Mouse (Mus musculus): ENCODE measurements around the gene Srgap2. TPM values are rescaled to one million over a fixed set of nuclear protein-coding genes. Genes with fewer than 3 reads are reported as not detected.

The Srgap2 gene
- total RNA-seq, 2 experiments from 2014 or later = 16.5 to 61.0 TPM

DNA sequence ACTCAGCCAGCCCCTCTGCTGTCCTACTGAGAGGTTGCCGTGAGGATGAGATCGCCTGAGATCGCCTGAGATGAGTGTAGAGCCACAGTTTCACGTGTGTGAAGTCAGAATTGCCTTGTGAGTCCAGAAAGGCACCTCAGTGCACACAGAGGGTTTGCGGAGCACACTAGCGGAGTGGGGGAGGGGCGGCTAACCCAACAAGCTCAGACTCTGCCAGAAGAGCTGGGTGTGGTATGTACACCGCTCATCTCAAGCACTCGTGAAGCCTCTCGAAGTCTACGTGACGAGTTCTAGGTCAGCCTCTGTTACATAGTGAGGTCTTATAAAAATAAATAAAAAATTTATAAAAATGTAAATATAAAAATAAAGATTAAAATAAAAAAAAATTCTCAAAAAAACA lies 263.2 kb downstream of the Srgap2 start:
- ATAC-seq (replicated peaks; ENCODE audit: poor library complexity, severe bottlenecking) = no peak

DNA sequence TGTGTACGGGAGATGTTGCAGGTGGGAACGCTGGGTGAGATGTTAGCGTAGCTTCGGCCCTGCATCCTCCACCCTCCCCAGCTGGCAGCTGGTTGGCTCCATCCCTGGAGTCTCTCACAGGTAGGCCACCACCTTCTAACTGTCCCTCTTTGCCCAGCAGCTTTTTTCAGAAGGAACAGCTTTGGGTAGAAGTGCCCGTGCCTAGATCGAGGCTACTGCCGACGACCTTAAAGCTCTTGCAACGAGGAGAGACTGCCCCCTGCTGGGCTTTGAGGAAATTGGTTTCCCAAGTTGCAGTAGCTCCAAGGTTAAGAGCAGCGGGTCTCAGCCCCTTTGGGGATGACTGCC lies 266.9 kb downstream of the Srgap2 start:
- peak; percentile 72 for ATAC-seq (replicated peaks; ENCODE audit: poor library complexity, severe bottlenecking)

DNA sequence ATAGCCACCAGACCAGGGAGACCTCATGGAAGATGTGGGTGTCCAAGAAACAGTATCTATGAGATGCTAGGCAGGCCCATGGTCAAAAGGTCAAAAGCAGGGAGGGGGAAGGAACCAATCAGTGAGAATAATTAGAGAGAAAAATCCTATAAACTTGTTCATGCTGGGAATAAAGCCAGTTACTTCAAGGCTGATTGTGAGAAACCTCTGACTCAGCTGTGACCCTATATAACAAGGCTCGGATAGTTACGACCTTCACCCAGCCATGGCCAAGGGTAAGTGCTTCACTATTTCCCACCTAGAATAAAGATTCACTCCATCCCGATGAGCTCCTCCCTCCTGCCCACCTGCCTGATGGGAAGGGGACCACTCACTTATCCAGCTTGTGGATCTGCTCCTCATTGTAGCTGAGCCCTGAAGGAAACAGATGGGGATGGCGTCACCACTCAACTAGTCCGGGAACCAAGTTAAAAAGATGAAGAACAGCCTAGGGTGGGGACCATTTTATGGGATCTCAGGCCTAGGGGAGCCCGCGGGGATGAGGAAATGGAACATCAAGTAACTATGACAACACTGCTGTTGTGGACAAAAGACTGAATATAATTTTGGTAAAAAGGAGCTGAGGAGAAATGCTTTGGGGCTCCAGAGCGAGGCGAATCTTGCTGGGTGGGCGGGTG lies 267.4 kb downstream of the Srgap2 start:
- no peak for ATAC-seq (replicated peaks; ENCODE audit: poor library complexity, severe bottlenecking)

DNA sequence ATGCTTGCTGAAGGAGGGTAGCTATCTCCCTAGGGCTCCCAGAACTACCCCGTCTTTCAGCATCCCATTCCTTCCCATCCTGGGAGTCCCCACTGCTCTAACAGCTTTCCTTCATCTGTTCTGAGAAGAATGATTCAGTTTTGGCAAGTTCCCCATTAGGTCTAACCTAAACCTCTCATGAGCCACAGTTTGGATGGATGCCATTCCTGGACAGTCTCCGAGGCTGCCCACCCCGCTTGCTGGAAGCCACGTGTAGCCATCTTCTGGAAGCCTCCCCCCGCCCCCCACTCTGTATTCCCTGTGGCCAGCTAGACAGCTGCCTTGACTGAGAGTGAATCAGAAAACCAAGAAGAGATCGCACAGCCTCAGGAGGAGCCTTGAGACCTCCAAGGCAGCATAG lies 269.9 kb downstream of the Srgap2 start:
- ATAC-seq (replicated peaks; ENCODE audit: poor library complexity, severe bottlenecking) = no peak

DNA sequence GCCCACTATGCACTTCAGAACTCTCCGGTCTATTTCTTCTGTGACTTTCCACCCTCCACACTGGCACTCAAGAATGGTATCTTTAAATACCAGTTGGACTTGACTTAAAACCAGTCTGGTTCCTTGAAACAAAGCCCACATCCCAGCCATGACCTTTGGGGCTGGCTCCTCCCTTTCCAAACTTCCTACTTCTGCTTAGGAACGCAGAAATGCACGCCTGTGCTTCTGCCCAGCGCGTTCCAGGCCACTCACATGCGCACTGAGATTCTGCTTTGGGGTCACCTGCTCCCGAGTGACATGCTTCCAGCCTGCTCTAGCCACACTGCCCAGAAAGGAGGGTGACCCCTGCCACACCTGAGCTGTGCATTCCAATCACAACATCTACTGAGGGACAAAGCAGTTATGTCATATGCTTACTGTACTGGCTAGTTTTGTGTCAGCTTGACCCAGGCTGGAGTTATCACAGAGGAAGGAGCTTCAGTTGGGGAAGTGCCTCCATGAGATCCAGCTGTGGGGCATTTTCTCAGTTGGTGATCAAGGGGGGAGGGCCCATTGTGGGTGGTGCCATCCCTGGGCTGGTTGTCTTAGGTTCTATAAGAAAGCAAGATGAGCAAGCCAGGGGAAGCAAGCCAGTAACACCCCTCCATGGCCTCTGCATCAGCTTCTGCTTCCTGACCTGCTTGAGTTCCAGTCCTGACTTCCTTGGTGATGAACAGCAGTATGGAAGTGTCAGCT lies 274.5 kb downstream of the Srgap2 start:
- peak; percentile 71 for ATAC-seq (replicated peaks; ENCODE audit: poor library complexity, severe bottlenecking)

DNA sequence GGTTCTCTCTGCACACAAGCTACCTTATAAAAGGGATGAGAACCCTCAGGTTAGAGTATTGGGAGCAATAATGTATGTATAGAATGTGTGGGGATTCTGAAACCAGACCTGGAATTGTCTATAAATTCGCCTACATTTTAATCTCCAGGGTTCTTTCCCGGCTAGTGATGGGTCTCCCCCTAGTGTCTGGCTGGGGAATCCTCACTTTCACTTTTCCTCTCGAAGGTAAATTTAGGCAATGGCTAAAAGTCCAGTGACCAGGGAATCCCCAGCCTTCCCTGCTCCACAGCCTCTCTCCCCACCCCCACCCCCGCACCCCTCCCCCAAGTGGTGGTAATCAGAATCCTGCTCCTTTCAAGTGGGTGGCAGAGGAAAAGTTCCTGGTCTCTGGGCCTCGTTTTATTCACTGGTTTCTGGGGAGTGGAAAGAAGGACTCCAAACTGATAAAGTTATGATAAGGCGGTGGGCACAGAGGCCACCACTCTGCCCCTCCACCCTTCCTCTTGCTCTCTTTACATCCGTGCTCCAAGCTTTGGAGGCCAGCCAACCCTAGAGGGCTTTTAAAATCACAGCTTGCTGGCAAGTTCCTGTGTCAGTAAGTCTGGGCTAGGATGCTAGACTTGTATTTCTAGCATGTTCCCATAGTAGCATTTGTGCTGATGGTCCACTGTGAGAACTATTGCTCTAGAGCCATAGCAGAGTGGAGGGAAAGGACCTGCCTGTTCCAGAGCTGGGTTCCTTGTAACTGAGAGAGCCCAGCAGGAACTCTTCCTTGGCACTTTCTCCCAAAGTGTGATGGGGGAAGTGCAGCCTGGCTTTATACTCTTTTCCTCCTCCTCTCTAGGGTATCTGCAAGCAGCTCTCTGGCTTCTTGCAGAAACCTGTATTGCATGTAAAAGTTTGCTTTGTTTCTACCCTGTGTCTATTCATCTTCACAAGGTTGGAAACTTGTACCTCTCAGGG lies 280.4 kb downstream of the Srgap2 start:
- ATAC-seq (replicated peaks; ENCODE audit: poor library complexity, severe bottlenecking) = peak; percentile 26; the same call in 1 of the 2 replicates

DNA sequence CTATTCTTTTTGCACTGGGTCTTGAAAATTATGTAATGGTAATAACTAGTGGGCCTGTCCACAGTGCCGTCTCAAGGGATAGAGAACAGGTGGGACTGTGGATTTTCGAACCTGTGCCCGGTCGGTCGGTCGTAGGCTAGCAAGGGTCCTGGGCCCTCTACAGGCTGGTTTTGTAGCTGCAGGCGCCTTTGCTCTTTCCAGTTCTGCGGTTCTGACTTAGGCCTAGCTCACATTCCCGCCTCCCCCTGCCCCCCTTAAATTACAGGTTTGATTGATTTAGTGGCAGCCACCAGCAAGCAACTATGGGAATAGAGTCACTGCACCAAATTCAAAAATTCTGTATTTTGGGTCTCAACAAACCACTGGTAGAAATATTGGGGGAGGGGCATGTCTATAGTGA lies 281.2 kb downstream of the Srgap2 start:
- peak; percentile 33; the same call in 1 of the 2 replicates for ATAC-seq (replicated peaks; ENCODE audit: poor library complexity, severe bottlenecking)

DNA sequence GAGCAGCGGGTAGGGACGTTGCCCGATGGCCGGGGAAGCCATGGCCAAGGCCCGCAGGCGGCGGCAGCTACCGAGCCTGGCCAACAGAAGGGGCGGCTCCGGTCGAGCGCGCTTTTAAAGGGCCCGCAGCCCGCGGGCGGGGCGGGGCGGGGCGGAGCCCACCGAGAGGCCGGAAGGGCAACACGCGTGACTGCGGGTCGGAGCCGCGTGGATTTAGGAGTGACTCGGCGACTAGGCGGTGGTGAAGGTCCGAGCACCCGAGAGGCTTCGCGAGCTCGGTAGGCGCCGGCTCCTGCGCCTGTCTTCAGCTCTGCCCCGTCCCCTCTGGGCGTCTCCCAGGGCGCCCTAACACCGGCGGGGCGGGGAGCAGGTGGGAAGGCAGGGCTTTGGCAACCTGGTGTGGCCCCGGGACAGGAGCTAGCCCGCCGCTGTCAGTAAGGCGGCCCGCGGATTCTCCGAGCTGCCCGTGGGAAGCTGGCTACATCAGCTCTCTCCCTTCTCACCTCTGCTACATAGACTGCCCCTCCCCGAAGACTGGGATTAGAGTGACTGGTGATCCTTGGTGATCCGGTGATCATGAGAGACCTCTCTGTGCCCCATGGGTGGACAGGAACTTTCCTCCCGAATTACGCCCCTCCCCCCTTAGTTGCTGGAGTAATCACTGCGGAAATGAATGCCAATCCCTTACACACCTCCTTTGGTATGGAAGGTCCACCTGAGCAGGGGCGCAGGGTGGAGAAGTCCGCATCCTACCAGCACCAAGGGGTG lies 281.9 kb downstream of the Srgap2 start, which contains the start of gene Rassf5:
Gene Rassf5, minus strand, starts transcription at position 170 of the 768 bp plus-strand sequence.
- peak; percentile 44 for ATAC-seq (replicated peaks; ENCODE audit: poor library complexity, severe bottlenecking)

DNA sequence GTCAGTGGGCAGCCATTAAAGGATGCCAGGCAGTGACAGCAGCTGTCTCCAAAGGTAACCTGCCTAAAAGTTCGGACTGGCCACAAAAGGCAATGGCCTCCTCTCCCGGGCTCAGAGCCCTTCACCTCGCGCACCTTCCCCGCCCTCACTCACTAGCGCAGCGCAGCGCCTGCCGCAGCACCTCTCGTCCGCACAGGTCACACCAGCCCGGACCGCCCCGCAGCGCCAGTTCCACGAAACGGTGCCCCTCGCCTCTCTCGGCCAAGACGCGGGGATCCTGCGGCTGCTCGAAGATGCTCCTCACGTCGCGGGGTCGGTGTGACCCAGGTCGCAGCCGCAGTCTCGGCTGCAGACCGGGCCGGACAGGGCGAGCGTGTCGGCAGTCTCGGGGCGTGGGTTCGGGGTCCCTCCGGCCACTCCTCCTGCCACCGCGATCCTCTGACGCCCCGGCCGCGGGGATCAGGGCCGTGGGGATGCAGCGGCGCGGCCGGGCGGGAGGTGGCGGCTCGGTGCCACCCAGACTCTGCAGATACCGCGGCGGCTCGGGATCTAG lies 282.5 kb downstream of the Srgap2 start:
- peak; percentile 1; the same call in 1 of the 2 replicates for ATAC-seq (replicated peaks; ENCODE audit: poor library complexity, severe bottlenecking)

DNA sequence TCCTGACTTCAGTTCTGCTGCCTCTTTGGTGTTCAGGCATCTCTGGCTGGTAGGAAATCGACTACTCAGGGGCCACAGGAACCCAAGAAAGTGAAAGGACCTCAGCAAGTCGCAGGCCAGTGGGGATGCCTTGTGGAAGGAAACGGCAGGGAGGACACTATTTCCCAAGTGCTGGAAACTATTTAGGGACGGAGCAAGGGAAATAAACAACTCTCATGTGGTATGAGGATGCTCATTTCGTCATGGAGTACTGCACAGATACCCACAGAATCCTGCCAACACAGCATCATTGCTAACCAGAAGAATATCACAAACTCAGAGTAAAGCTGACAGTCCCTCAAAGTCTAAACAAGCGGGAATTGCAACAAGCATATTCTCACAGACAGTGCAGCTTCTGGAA lies 284.2 kb downstream of the Srgap2 start:
- no peak for ATAC-seq (replicated peaks; ENCODE audit: poor library complexity, severe bottlenecking)

DNA sequence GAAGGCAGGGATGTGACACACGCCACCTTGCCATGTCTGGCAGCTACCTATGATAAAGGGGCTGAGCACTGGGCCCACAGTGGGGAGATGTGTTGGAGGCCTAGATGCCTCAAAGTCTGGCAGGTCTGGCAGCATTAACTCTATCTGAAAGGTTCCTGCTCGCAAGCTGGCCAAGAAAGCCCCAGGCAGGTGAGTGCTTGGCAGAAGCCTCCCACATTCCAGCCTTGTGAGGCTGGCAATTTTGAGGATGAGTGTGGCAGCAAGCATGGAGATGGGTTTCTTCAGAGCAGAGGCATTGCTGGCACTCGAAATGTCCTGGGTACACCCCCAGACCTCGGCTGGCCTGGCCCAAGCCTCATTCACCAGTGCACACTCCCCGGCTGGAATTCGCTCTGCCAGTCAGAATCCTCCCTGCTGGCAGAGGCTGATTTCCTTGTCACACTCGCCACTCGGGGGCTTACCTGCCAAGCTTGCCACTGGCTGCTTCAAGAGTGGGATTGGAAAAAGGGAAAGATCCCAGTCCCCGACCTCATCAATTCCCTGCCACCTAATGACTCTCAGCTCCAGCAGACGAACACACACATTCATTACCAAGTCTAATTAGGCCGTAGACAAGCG lies 287.5 kb downstream of the Srgap2 start:
- ATAC-seq (replicated peaks; ENCODE audit: poor library complexity, severe bottlenecking) = no peak

DNA sequence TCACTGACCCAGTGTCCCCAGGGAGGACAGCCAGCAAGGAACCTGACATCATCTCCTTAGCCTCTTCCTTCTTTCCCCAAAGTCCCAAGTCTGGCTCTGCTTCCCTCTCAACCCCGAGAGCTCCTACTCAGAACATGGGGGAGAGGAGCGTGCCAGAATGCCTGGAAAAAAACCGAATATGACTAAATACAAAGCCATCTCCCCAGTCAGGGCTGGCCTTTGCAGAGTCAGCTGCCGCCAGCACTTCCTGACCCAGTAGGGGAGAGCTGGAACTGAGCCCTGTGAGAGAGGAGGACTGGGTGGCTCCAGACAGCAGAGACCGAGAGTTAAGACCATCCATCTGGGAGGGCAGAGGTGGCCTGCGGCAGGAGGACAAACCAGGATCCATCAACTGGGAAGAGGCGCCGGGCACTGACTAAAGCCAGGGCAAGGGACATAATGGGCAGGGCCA lies 288.2 kb downstream of the Srgap2 start:
- no peak for ATAC-seq (replicated peaks; ENCODE audit: poor library complexity, severe bottlenecking)

DNA sequence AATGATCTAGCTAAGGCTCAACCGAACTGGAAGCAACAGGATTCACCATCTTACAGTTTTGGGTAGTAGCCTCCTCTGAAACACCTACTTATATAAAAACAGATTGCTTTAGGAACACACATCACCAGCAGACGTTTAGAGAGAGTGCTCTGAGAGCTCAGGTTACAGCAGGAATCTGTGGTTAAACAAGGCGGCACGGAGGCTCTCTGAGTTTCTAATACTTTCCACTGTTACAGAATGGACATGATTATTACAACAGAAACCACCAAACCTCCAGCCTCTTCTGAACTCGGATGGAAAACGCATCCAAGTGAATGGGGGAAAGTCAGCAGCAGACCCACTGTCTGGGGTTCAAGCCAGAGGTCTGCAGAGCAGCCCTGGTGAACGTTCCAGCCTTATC lies 291.1 kb downstream of the Srgap2 start:
- 0 out of 2 replicates have a peak, but pooled peaks have one; percentile 21 for ATAC-seq (replicated peaks; ENCODE audit: poor library complexity, severe bottlenecking)

Other genes starting within 250 kb of the Srgap2 start
- gene Ikbke, start 247.7 kb downstream of the Srgap2 start, total RNA-seq (2014; fragmentation: Nextera tagmentation) = 57.6 and 57.9 TPM in 2 replicates
- gene Ikbke, start 247.7 kb downstream of the Srgap2 start, total RNA-seq (2017) = 26.2 and 31.7 TPM in 2 replicates
- gene Fam72a, start 551 bp upstream of the Srgap2 start, total RNA-seq (2014; fragmentation: Nextera tagmentation) = 3.0 and 8.1 TPM in 2 replicates
- gene Fam72a, start 551 bp upstream of the Srgap2 start, total RNA-seq (2017) = 5.0 and 5.7 TPM in 2 replicates
- not detected in 2 replicates for gene Avpr1b, start 71.9 kb upstream of the Srgap2 start, total RNA-seq (2014; fragmentation: Nextera tagmentation)
- gene Avpr1b, start 71.9 kb upstream of the Srgap2 start, total RNA-seq (2017) = not detected in 2 replicates
- 1.7 and 7.5 TPM in 2 replicates for gene Ctse, start 111.0 kb upstream of the Srgap2 start, total RNA-seq (2014; fragmentation: Nextera tagmentation)
- 1.4 and 2.9 TPM in 2 replicates for gene Ctse, start 111.0 kb upstream of the Srgap2 start, total RNA-seq (2017)
- gene Rab7b, start 161.3 kb upstream of the Srgap2 start, total RNA-seq (2014; fragmentation: Nextera tagmentation) = 13.4 and 23.6 TPM in 2 replicates
- gene Rab7b, start 161.3 kb upstream of the Srgap2 start, total RNA-seq (2017) = 28.4 and 32.8 TPM in 2 replicates
- not detected in 2 replicates for gene Slc26a9, start 216.7 kb upstream of the Srgap2 start, total RNA-seq (2014; fragmentation: Nextera tagmentation)
- gene Slc26a9, start 216.7 kb upstream of the Srgap2 start, total RNA-seq (2017) = 0.04 TPM in 1 of 2 replicates, not detected in the other